Mouse (Mus musculus) forebrain, embryonic 14.5 days (tissue): ENCODE measurements at regions not wholly inside any gene's neighbourhood (a gene's known extent, or its start where the extent isn't known, plus 50 kb on each side); places are given as distances from the start of the nearest gene placed in this dataset.

ENCODE experiments used
- ATAC-seq: fragments of 200-750 bp; cut with Nextera tagmentation; 2 replicates; pipeline ENCODE4 v1.8.0; 2017; ENCODE audit warnings: mild to moderate bottlenecking, moderate library complexity
- DNase-seq: peaks from one replicate; pipeline ENCODE4 v3.0.0-alpha.2; 2015; ENCODE audit warnings: low spot score
- H3K27ac ChIP-seq: fragments of 300-500 bp; sonication (generic); 2 replicates; pipeline ENCODE4 v1.5.1; 2014; ENCODE audit warnings: low read depth, mild to moderate bottlenecking, control low read depth, low read length, moderate library complexity
- H3K27me3 ChIP-seq: fragments of 300-500 bp; sonication (generic); replicated peaks from 2 replicates; pipeline ENCODE4 v1.6.1; 2014; ENCODE audit warnings: low read length, control low read depth, mixed read lengths; ENCODE audit not compliant: control insufficient read depth, insufficient read depth
- H3K36me3 ChIP-seq: fragments of 300-500 bp; sonication (generic); 2 replicates; pipeline ENCODE4 v1.6.1; 2014; ENCODE audit warnings: low read length, control low read depth; ENCODE audit not compliant: control insufficient read depth, insufficient read depth
- H3K4me1 ChIP-seq: fragments of 300-500 bp; sonication (generic); 2 replicates; pipeline ENCODE4 v1.6.1; 2014; ENCODE audit warnings: antibody characterized with exemption, low read length, control low read depth; ENCODE audit not compliant: control insufficient read depth, insufficient read depth
- H3K4me2 ChIP-seq: fragments of 300-500 bp; sonication (generic); 2 replicates; pipeline ENCODE4 v1.6.1; 2014; ENCODE audit warnings: mild to moderate bottlenecking, control low read depth, low read length
- H3K4me3 ChIP-seq: fragments of 300-500 bp; sonication (generic); 2 replicates; pipeline ENCODE4 v1.5.1; 2014; ENCODE audit warnings: low read depth, low read length, control low read depth
- H3K9ac ChIP-seq: fragments of 300-500 bp; sonication (generic); 2 replicates; pipeline ENCODE4 v1.6.1; 2014; ENCODE audit warnings: mild to moderate bottlenecking, low read length, control low read depth, moderate library complexity
- H3K9me3 ChIP-seq: fragments of 300-500 bp; sonication (generic); replicated peaks from 2 replicates; pipeline ENCODE4 v1.6.1; 2016; ENCODE audit warnings: low read length, control low read depth, mixed read lengths; ENCODE audit not compliant: control insufficient read depth
- WGBS: fragments of 180-500 bp; shearing (Covaris S2); extraction: QIAGEN DNeasy Blood & Tissue Kit; methylation state at CpG from one replicate; pipeline ENCODE4 v1.1.7; 2014; 5-methylcytosine and 5-hydroxymethylcytosine counted together

DNA sequence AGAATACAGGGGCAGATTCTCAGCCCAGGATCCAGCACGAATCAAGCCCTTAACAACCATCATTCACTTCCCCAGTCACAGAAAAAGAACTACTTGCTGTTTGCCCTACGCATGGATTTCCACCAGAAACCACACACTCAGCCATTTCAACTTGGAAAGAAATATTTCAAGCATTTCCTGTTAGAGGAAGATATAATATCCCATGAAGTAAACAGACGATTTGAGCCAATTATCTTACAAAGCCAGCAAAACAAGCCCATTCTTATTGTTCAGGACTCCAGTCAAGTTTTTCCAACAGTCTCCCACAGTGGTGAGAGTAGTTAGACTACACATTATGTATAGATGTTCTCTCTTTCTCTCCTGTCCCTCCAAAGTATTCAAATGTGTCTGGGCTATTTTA is 324.1 kb downstream of the Rnd3 start:
- Histone ChIP-seq H3K27me3 (no peaks in the 10 kb centered on the region), H3K4me2 (no peak overlapping the region), H3K9me3 (no peaks in the 10 kb centered on the region), H3K9ac (no peak overlapping the region), H3K4me1 (no peaks in the 10 kb centered on the region), H3K36me3 (no peaks in the 10 kb centered on the region), H3K4me3 (no peak overlapping the region), H3K27ac (no peak overlapping the region)
- WGBS = 75% methylated on average over 3 of the region's 3 CpGs
- no peak for DNase-seq
- ATAC-seq = no peak

DNA sequence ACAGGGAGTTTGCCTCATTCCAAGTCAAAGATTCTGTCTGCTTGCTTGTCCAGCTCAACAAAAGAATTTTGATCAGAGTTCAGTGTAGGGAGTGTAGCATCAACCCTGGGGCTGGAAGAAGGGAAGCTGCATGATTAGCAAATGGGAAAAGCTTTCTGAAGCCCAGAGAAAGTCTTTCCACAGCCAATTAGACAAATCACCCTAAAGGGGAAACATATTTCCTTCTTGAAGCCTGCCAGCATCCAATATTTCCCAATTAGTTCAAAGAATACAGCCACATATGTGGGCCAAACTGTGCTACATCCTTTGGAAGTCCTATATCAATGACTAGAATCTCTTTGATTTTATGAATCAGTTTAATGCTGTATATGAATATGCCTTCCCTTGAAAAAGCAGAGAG is 326.2 kb downstream of the Rnd3 start:
- H3K27ac ChIP-seq = no peak overlapping the region
- no peak overlapping the region for H3K9ac ChIP-seq
- no peaks in the 10 kb centered on the region for H3K9me3 ChIP-seq
- H3K36me3 ChIP-seq = no peaks in the 10 kb centered on the region
- no peak overlapping the region for H3K4me2 ChIP-seq
- DNase-seq (no peak), ATAC-seq (no peak)
- no peak overlapping the region for H3K4me3 ChIP-seq
- H3K4me1 ChIP-seq = no peaks in the 10 kb centered on the region
- no peaks in the 10 kb centered on the region for H3K27me3 ChIP-seq

DNA sequence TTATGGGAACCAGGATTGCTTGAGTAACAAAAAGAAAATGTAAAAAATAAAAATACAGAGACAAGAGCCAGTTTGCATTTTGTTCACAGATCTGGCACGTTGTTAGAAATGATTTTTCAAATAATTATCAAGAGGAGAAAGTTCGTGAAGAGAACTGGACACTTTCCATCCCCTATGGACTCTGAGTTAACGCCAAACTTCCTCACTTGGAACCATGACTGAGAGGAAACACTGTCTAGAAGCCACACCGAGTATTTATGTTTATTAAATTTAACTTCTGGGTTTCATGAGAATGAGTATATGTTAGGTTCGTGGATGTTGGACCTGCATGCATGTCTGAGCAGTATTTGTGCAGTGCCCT is 329.6 kb downstream of the Rnd3 start:
- DNase-seq (no peak), ATAC-seq (no peak)
- H3K9me3 ChIP-seq = no peaks in the 10 kb centered on the region
- H3K27me3 ChIP-seq = no peaks in the 10 kb centered on the region
- no peak overlapping the region for H3K27ac ChIP-seq
- WGBS = 87% methylated on average over 5 of the region's 5 CpGs
- no peaks in the 10 kb centered on the region for H3K4me1 ChIP-seq
- H3K36me3 ChIP-seq = no peaks in the 10 kb centered on the region
- no peak overlapping the region for H3K4me2 ChIP-seq
- H3K4me3 ChIP-seq = no peak overlapping the region
- H3K9ac ChIP-seq = no peak overlapping the region

DNA sequence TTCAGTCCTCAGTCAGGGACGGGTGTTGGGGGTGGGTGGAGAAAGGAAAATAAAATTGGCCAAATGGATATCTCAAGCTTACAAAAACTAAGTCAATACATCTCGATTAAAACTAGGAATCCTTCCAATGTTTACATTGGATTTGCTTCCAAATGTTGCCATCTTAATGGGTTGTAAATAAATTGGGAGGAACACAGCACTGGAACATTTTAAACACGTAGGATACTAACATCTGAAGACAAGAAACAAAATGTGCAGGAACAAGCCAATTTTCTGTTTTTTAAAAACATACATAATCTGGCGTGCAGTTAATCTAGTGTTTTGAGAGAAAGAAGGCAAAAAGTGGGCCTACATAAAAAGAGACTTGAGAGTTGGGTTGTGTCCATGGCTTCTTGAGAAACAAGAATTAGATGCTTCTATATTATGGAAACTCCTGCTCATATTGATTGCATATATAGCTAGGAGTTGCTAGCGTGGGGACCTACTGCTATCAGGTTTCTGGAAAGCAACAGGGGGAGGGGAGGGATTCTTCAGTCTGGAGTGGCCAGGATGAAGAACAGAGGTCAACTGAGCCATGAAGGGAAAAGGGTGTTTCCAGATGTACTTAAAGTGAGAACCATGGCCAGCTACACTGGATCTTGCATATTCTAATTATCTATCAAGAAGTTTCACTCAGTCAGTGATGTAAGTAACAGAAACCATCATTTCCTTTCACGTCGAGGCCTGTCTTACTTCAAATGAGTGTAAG is 330.2 kb downstream of the Rnd3 start:
- no peak for DNase-seq
- no peaks in the 10 kb centered on the region for H3K9me3 ChIP-seq
- no peak overlapping the region for H3K4me2 ChIP-seq
- H3K36me3 ChIP-seq = no peaks in the 10 kb centered on the region
- 80% methylated on average over 7 of the region's 7 CpGs for WGBS
- ATAC-seq = no peak
- no peak overlapping the region for H3K9ac ChIP-seq
- no peak overlapping the region for H3K27ac ChIP-seq
- no peaks in the 10 kb centered on the region for H3K4me1 ChIP-seq
- H3K27me3 ChIP-seq = no peaks in the 10 kb centered on the region
- no peak overlapping the region for H3K4me3 ChIP-seq

DNA sequence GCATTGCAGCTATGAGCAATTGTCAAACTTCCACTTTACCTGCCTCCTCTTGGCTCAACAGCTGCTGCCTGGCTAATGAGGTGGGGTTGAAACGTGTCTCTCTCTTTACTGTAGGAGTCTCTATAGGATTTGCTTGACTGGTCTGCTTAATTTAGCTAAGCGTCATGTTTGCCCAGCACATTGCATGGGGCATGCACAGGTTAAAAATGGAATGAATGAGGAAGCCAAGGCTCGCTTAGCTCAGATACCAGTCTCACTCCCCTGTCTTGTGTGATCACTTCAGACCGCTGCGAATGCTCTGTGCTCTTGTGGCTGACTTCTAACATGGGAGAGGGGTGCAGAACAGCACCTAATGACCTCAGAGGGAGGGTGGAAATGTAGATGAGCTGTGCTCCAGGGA is 332.5 kb downstream of the Rnd3 start:
- no peaks in the 10 kb centered on the region for H3K9me3 ChIP-seq
- H3K4me2 ChIP-seq = no peak overlapping the region
- no peaks in the 10 kb centered on the region for H3K27me3 ChIP-seq
- peaks cover 4% of the 10 kb centered on the region for H3K4me1 ChIP-seq
- H3K4me3 ChIP-seq = no peak overlapping the region
- DNase-seq (no peak), ATAC-seq (no peak)
- H3K27ac ChIP-seq = no peak overlapping the region
- H3K36me3 ChIP-seq = no peaks in the 10 kb centered on the region
- H3K9ac ChIP-seq = no peak overlapping the region
- WGBS = 72% methylated on average over 5 of the region's 5 CpGs

DNA sequence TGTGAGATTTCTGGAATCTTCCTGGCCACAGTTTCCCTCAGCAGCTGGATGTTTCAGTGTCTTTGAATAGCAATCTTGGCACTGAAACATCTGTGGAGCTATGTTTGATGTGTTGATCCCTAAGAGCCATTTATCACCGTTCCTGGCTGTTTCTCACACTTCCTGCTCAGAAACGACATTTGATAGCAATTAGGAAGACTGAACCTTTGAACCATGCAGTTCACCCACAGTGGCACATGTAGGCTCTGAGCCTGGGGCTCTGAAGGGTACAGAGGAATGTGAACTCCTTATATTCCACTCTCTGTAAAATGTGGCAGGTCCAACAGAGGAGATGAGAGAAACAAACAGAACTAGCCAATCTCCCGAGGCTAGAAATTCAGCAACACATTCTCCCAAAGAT is 333.4 kb downstream of the Rnd3 start:
- Histone ChIP-seq H3K9me3 (no peaks in the 10 kb centered on the region), H3K4me3 (no peak overlapping the region), H3K4me2 (no peak overlapping the region), H3K9ac (no peak overlapping the region), H3K36me3 (no peaks in the 10 kb centered on the region), H3K27me3 (no peaks in the 10 kb centered on the region), H3K4me1 (peaks cover 11% of the 10 kb centered on the region), H3K27ac (no peak overlapping the region)
- ATAC-seq (no peak), DNase-seq (no peak)
- 64% methylated on average over 3 of the region's 3 CpGs for WGBS

DNA sequence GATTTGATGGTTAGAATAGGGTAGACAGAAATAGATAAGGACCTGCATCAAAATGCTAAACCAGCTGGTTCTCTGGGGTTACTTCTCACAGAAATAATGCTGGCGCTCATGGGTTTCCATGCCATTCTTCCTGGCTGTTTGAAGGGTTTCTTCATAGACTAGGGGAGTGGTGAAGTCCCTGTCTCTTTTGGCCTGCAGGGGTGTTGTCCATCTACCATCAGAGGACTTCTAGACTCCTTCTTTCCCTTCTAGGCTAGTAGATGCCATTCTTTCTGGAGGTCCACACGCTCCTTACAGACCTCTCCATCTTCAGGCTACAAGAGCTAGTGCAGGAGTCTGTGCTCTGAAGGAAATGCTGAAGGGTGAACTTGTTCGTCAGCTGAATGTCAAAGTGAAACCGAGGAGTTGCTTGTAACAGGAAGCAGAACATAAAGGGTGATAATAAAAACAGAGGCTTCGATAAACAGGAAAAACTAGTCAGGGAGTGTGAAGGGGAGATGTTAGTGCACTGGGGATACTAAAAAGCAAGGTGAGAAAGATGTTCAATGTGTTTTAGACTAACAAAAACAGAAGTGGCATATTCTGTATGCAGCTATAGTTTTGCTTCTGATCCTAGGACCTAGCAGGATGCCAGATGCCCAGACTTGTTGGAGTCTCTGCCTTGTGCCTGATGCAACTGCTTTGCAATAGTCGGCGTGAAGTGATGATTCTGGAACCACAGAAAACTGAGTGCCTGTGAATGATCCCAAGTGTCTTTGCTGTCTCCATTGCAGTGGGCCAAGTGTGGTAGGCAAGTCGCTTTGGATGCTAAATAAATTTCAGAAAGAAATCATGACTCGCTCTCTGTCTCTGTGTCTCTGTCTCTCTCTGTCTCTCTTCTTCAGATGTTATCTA is 335.1 kb downstream of the Rnd3 start:
- WGBS = 91% methylated on average over 9 of the region's 9 CpGs
- H3K9ac ChIP-seq = no peak overlapping the region
- H3K4me1 ChIP-seq = peaks cover 13% of the 10 kb centered on the region

DNA sequence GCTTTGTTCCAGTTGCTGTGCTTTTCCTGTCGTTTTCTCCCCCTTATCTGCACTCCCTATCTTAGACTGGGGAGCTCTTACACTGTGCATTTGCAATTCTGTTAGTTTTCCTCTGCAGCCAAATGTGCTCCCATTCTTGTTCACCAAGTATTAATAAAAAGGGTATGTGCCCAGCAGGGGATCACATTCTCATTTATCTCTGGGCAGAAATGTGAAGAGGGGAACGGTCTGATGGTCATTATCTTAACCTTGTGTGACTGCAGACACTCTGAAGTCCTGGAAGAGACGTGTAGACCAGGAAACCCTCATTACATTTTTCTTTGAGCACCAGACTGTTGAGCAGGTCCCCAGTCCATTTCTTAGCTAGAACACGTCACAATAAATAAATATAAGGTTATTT is 336.6 kb downstream of the Rnd3 start:
- WGBS = 45% methylated on average over 4 of the region's 4 CpGs
- Histone ChIP-seq H3K27me3 (no peaks in the 10 kb centered on the region), H3K4me2 (no peak overlapping the region), H3K36me3 (no peaks in the 10 kb centered on the region), H3K4me3 (no peak overlapping the region), H3K4me1 (peaks cover 13% of the 10 kb centered on the region), H3K27ac (no peak overlapping the region), H3K9me3 (no peaks in the 10 kb centered on the region), H3K9ac (no peak overlapping the region)
- DNase-seq (no peak), ATAC-seq (no peak)

More for the DNA sequence above, 335.1 kb downstream of the Rnd3 start:
- Histone ChIP-seq H3K4me3 (no peak overlapping the region), H3K4me2 (no peak overlapping the region), H3K36me3 (no peaks in the 10 kb centered on the region), H3K9me3 (no peaks in the 10 kb centered on the region), H3K27me3 (no peaks in the 10 kb centered on the region), H3K27ac (no peak overlapping the region)
- no peak for DNase-seq
- no peak for ATAC-seq
